Mouse (Mus musculus) lung, postnatal 0 days (tissue): Measurements from ENCODE around the gene Kcnip4.

Experiments used
- CTCF ChIP-seq: IDR thresholded peaks from 2 replicates; pipeline ENCODE4 v1.5.1; 2016; ENCODE audit warnings: antibody characterized with exemption, mild to moderate bottlenecking
- EP300 ChIP-seq: IDR thresholded peaks from 2 replicates; pipeline ENCODE4 v1.6.1; 2016; ENCODE audit warnings: antibody characterized with exemption, mild to moderate bottlenecking, control low read depth

DNA sequence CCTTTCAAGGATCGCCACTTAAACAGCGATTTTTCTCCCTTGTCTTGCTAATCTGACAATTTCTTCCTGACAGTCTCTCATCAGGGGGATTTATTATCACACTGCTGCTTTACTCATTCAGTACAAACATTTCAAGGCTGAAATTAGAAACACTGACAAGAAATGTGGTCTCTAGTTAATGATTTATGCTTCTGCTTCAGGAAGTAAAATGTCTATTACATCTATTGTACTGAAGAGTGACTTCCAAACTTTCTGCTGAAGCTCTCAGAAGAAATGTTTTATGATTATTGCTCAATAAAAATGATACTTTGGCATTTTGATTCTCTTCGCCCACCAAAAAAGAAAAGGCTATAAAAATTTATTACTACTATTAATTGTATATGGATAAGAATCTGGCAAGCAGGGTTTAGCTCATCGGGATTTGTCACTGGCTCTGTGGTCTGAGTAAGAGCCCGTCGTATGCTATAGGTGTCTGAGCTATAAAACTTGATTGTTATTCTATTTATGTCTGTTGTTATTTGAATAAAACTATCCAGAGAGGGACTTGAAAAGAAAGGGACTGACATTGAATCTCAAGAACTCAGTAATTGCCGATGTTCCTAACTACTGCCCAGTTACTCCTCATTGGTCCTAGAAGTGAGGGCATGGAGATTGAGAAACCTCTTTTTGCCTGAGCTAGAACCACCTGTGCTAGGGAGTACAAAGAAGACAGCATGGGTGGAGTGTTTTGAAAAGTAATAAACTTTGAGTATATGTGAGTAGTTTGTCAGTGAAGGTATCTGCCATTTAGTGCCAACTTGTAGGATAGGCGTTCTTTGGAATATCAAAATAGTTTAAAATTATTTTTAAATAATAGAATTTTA lies 844.7 kb downstream of the Kcnip4 start:
- TF ChIP-seq CTCF: no peak
- TF ChIP-seq EP300: no peak
